Mouse (Mus musculus) lung, embryonic 15.5 days (tissue): ENCODE measurements around the gene Inhbe. TPM values are rescaled to one million over a fixed set of nuclear protein-coding genes. Genes with fewer than 3 reads are reported as not detected.
A peak's percentile ranks its signal among the peaks of the same experiment; 100 is the strongest.

ENCODE experiments used
- ATAC-seq: fragments of 200-750 bp; cut with Nextera tagmentation; 2 replicates; pipeline ENCODE4 v1.8.0; 2017; ENCODE audit warnings: moderate number of reproducible peaks, borderline replicate concordance; ENCODE audit not compliant: low FRiP score, low TSS enrichment; ENCODE audit errors: extremely low read depth
- H3K27ac ChIP-seq: fragments of 300-500 bp; sonication (generic); 2 replicates; pipeline ENCODE4 v1.5.1; 2015; ENCODE audit warnings: moderate library complexity, mild to moderate bottlenecking, inconsistent platforms
- H3K27me3 ChIP-seq: fragments of 300-500 bp; sonication (generic); 2 replicates; pipeline ENCODE4 v1.6.1; 2015; ENCODE audit warnings: inconsistent platforms
- H3K36me3 ChIP-seq: fragments of 300-500 bp; sonication (generic); 2 replicates; pipeline ENCODE4 v1.6.1; 2015; ENCODE audit warnings: inconsistent platforms
- H3K4me1 ChIP-seq: fragments of 300-500 bp; sonication (generic); 2 replicates; pipeline ENCODE4 v1.6.1; 2015; ENCODE audit warnings: inconsistent platforms
- H3K4me2 ChIP-seq: fragments of 300-500 bp; sonication (generic); 2 replicates; pipeline ENCODE4 v1.6.1; 2015; ENCODE audit warnings: inconsistent platforms, mild to moderate bottlenecking, moderate library complexity
- H3K4me3 ChIP-seq: fragments of 300-500 bp; sonication (generic); 2 replicates; pipeline ENCODE4 v1.5.1; 2015; ENCODE audit warnings: mild to moderate bottlenecking, inconsistent platforms
- H3K9ac ChIP-seq: fragments of 300-500 bp; sonication (generic); 2 replicates; pipeline ENCODE4 v1.6.1; 2015; ENCODE audit warnings: inconsistent platforms
- H3K9me3 ChIP-seq: fragments of 300-500 bp; sonication (generic); 2 replicates; pipeline ENCODE4 v1.6.1; 2016; ENCODE audit warnings: inconsistent platforms
- WGBS: fragments of 180-500 bp; shearing (Covaris S2); methylation state at CpG from one replicate; pipeline ENCODE4 v1.1.7; 2015; 5-methylcytosine and 5-hydroxymethylcytosine counted together
- polyA plus RNA-seq: library from polyadenylated mRNA; unstranded; fragments of >200 nt; fragmentation: Nextera tagmentation; extraction: Ambion mirVana; gene quantifications from 2 replicates; pipeline ENCODE4 v1.2.1, GENCODE M21; 2015

Gene Inhbe
- polyA plus RNA-seq, 1 experiment from 2014 or later: not detected

DNA sequence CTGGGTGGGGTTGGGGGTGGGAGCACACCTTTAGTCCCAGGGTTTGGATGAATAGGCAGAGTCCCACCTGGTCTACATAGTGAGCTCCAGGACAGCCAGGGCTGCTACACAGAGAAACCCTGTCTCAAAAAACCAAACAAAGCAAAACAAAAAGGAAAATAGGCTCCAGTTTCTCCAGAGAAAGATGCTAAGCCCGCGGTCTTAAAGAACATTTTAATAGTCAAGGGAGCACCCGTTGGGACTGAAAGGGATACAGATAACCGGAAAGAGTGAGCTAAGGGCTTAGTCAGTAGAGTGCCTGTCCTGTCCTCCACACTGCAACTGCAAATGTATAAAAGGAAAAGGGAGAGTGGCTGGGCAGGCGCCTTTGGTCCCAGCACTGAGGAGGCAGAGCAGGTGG is 12.9 kb upstream of the Inhbe start:
- no peak overlapping the region for H3K4me2 ChIP-seq
- 79% methylated on average over 5 of the region's 5 CpGs for WGBS

DNA sequence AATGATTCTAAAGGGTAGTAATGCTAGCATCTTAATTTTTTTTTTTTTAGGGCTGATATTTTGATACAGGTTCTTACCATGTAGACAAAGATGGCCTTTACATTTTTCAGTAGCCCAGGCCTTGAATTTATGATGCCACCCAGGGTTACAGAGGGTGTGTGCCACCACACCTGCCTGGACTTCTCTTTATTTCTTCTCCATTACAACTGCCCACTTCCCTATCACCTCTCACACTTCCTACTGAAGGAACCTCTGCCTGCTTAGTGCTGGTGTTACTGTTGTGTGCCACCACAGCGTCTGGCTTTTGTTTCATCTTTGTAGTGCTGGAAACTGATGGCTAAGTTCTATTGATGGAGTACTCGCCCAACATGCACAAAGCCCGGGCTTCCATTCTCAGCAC is 6.5 kb upstream of the Inhbe start:
- no peaks in the 10 kb centered on the region for H3K4me1 ChIP-seq
- H3K4me3 ChIP-seq: no peak overlapping the region
- ATAC-seq: no peak
- no peak overlapping the region for H3K9ac ChIP-seq
- no peak overlapping the region for H3K27ac ChIP-seq
- no peaks in the 10 kb centered on the region for H3K9me3 ChIP-seq
- no peaks in the 10 kb centered on the region for H3K27me3 ChIP-seq
- no peaks in the 10 kb centered on the region for H3K36me3 ChIP-seq
- WGBS: 82% methylated on average over 3 of the region's 3 CpGs
- H3K4me2 ChIP-seq: no peak overlapping the region

More for the DNA sequence above, 12.9 kb upstream of the Inhbe start:
- H3K27me3 ChIP-seq: no peaks in the 10 kb centered on the region
- no peaks in the 10 kb centered on the region for H3K4me1 ChIP-seq
- no peak for ATAC-seq
- no peak overlapping the region for H3K4me3 ChIP-seq
- H3K9ac ChIP-seq: no peak overlapping the region
- H3K27ac ChIP-seq: no peak overlapping the region
- H3K36me3 ChIP-seq: no peaks in the 10 kb centered on the region
- no peaks in the 10 kb centered on the region for H3K9me3 ChIP-seq

DNA sequence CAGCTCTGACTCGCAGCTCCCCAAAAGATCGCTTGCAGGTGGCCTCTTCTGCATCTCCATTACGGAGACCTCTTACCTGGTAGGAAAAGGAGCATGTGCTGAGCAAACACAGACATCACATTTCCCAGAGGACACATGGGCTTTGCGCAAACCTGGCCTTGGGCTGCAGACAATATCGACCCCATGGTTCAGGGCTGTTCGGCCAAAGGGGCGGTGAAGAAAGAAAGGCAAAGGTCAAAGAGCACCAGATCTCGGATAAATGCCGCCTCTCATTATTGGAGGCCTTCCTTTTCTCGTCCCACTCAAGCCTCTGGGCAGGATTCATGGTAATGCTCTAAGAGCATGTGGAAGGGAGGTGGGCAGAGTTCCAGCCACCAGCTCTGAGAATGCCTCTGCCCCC is 1.1 kb upstream of the Inhbe start:
- Histone ChIP-seq H3K4me3 (no peak overlapping the region), H3K27me3 (no peaks in the 10 kb centered on the region; the same call in 1 of the 2 replicates), H3K4me2 (no peak overlapping the region), H3K27ac (no peak overlapping the region), H3K4me1 (0 out of 2 replicates have a peak, but pooled peaks cover 2% of the 10 kb centered on the region), H3K36me3 (no peaks in the 10 kb centered on the region), H3K9ac (no peak overlapping the region), H3K9me3 (no peaks in the 10 kb centered on the region)
- no peak for ATAC-seq
- WGBS: 68% methylated on average over 10 of the region's 10 CpGs

DNA sequence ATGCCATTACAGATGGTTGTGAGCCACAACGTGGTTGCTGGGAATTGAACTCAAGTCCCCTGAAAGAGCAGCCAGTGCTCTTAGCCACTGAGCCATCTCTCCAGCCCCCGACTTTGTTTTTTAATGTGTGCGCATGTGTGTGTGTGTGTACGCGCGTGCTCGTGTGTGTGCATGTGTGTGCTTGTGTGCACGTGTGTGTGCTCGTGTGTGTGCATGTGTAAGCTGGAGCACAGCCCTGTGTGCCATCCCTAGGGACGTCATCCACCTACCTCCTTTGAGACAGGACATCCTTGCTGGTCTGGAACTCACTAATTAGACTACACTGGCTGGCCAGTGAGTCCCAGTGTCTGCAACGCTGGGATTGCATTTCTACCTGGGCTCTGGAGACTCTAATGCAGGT is 1.4 kb downstream of the Inhbe start:
- H3K9me3 ChIP-seq: no peaks in the 10 kb centered on the region
- 82% methylated on average over 11 of the region's 11 CpGs for whole genome bisulfite sequencing

DNA sequence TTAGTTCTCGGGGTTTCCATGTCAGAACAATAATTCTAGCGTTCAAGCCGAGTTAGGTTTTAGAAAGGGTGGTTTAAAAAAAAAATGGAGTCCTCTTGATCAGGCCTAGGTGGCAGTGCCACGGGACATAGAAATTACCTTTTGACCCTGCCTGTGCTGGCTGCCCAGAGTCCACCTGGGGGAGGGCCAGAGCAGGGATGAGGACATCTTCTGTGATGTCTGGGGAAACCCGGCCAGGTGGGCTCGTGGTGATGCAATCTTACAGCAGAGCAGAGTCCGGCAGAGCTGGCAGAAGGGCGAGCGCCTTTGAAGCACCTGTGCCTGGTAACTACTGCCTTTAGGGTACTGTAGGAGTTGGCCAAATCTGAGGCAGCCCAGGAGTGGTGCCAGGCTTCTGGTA is 2.0 kb downstream of the Inhbe start:
- H3K4me2 ChIP-seq: no peak overlapping the region
- no peaks in the 10 kb centered on the region for H3K36me3 ChIP-seq

More for the DNA sequence above, 1.4 kb downstream of the Inhbe start:
- no peak overlapping the region for H3K27ac ChIP-seq
- H3K27me3 ChIP-seq: no peaks in the 10 kb centered on the region; the same call in 1 of the 2 replicates
- no peaks in the 10 kb centered on the region for H3K36me3 ChIP-seq
- H3K9ac ChIP-seq: no peak overlapping the region
- no peak for ATAC-seq
- no peak overlapping the region for H3K4me3 ChIP-seq
- 0 out of 2 replicates have a peak, but pooled peaks cover 2% of the 10 kb centered on the region for H3K4me1 ChIP-seq
- no peak overlapping the region for H3K4me2 ChIP-seq

DNA sequence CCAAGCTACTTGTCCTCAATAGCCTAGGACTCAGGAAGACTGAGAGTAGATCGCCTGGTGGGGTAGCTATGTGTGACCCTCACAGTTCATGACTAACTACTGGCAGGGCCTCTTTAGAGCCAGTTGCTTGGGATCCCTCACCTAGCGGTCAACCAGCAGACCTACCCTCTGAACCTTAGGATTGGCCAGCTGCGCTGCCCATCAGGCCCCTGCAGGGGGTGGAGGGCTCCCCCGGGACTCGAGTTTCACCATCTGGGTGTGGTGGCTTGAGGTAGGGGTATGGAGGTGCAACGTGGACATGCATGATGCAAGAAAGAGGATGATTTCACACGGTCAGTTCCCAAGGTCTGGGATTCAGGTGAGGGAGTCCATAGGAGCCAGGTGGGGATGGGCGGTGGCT is 2.5 kb downstream of the Inhbe start:
- Histone ChIP-seq H3K36me3 (no peaks in the 10 kb centered on the region), H3K9ac (no peak overlapping the region; the same call in 1 of the 2 replicates), H3K9me3 (no peaks in the 10 kb centered on the region), H3K4me3 (no peak overlapping the region), H3K4me1 (0 out of 2 replicates have a peak, but pooled peaks cover 2% of the 10 kb centered on the region), H3K27ac (no peak overlapping the region), H3K27me3 (no peaks in the 10 kb centered on the region; the same call in 1 of the 2 replicates), H3K4me2 (no peak overlapping the region)
- ATAC-seq: no peak
- 61% methylated on average over 8 of the region's 8 CpGs for WGBS

More for the DNA sequence above, 2.0 kb downstream of the Inhbe start:
- Histone ChIP-seq H3K9ac (no peak overlapping the region; the same call in 1 of the 2 replicates), H3K27ac (no peak overlapping the region), H3K4me3 (no peak overlapping the region), H3K27me3 (no peaks in the 10 kb centered on the region; the same call in 1 of the 2 replicates), H3K4me1 (0 out of 2 replicates have a peak, but pooled peaks cover 2% of the 10 kb centered on the region), H3K9me3 (no peaks in the 10 kb centered on the region)
- 79% methylated on average over 9 of the region's 9 CpGs for WGBS
- no peak for ATAC-seq

DNA sequence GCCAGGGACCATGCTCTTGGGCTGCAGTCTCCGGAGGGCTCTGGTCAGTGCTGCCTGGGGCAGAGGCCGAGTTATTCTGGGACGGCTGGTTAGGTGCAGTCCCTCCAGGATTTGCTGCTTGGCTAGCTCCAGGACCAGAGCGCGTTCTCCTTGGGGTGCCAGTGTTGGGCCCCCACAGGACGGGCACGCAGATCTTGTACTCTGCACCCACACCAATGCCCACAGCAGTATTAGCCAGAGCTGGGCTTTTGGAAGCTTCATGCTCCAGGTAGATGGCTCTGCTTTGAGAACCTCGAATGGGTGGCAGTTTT is 3.0 kb downstream of the Inhbe start:
- Histone ChIP-seq H3K27ac (no peak overlapping the region), H3K4me1 (0 out of 2 replicates have a peak, but pooled peaks cover 2% of the 10 kb centered on the region), H3K4me3 (no peak overlapping the region), H3K9me3 (no peaks in the 10 kb centered on the region), H3K27me3 (no peaks in the 10 kb centered on the region; the same call in 1 of the 2 replicates), H3K4me2 (no peak overlapping the region), H3K36me3 (no peaks in the 10 kb centered on the region), H3K9ac (no peak overlapping the region)
- no peak for ATAC-seq
- 81% methylated on average over 8 of the region's 8 CpGs for WGBS

DNA sequence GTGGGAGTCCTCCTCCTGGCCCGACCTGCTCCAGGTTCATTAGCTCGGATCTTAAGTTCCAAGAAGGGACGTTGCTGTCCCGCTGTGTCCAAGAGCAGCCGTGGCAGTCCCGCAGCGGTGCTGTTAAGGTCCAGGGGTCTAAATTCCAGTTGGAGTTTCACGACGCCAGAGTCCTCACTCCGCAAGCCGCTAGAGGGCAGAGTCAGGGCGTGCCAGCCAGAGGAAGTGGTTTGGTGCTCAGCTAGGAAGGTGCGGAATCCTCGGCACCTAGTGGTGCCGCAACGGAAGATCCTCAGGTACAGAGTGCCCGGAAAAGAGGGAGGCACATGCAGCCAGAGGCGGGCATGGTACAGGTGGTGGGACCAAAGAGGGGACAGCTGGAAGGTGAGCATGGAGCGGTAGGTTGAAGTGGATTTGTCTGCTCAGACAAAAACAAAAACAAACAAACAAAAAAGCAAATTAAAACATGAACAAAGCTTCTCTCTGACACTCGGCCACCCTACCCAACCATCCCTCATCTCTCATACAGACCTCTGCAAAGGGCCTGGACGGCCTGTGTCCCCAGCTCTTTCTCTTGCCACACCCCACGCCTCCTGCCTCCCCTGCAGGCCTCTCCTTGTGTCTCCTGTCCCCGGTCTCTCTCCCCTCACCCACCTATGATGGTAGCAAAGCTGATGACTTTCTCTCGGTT is 3.5 kb downstream of the Inhbe start:
- peak; percentile 47; the same call in 1 of the 2 replicates for ATAC-seq
- 11% methylated on average over 24 of the region's 24 CpGs for WGBS
- H3K27me3 ChIP-seq: no peaks in the 10 kb centered on the region; the same call in 1 of the 2 replicates
- no peak overlapping the region; the same call in 1 of the 2 replicates for H3K4me3 ChIP-seq
- H3K9ac ChIP-seq: no peak overlapping the region
- H3K36me3 ChIP-seq: no peaks in the 10 kb centered on the region
- H3K4me2 ChIP-seq: peak overlapping the region; percentile 47
- H3K27ac ChIP-seq: no peak overlapping the region
- no peaks in the 10 kb centered on the region for H3K9me3 ChIP-seq
- 0 out of 2 replicates have a peak, but pooled peaks cover 2% of the 10 kb centered on the region for H3K4me1 ChIP-seq

DNA sequence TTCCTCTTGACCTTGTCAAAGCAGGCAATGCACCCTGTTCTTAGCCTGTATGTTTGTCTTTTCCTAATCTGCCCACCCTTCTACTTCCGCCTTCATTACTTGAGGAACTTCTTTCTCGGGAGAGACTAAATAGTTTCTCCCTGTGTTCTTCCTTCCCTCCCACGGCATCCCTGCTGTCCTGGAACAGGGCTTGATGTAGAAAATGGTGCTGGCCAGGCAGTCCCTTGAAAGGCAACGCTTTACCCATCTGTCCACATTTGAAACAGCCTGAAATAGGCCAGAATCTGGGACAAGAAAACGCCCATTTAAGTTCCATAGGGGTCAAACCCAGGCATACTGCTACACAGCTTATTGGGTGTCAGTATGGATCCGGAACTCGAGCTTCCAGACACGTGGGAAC is 4.4 kb downstream of the Inhbe start:
- Histone ChIP-seq H3K27ac (no peak overlapping the region), H3K4me2 (no peak overlapping the region), H3K4me3 (no peak overlapping the region), H3K4me1 (0 out of 2 replicates have a peak, but pooled peaks cover 2% of the 10 kb centered on the region), H3K9me3 (no peaks in the 10 kb centered on the region), H3K27me3 (no peaks in the 10 kb centered on the region; the same call in 1 of the 2 replicates), H3K9ac (no peak overlapping the region), H3K36me3 (no peaks in the 10 kb centered on the region)
- no peak for ATAC-seq
- WGBS: 61% methylated on average over 8 of the region's 8 CpGs

DNA sequence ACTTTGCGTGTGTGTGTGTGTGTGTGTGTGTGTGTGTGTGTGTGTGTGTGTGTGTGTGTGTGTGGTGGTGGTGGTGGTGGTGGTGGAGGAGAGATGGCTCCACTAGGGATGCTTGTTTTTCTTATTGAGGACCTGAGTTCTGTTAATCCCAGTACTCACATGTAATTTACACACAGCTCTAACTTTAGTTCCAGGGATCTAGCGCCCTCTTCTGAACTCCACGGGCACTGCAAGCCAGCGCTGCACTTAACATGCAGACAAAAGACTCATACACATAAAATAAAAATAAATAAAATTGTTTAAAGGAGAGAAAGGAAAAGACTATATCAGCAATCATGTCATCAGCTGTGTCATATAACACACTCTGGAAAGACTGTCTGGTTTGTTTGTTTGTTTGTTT is 5.3 kb downstream of the Inhbe start:
- no peak overlapping the region for H3K4me3 ChIP-seq
- H3K9ac ChIP-seq: no peak overlapping the region
- H3K27me3 ChIP-seq: no peaks in the 10 kb centered on the region; the same call in 1 of the 2 replicates
- H3K4me1 ChIP-seq: 0 out of 2 replicates have a peak, but pooled peaks cover 2% of the 10 kb centered on the region
- WGBS: 59% methylated on average over 4 of the region's 4 CpGs
- H3K4me2 ChIP-seq: no peak overlapping the region
- ATAC-seq: no peak
- H3K27ac ChIP-seq: no peak overlapping the region
- no peaks in the 10 kb centered on the region for H3K36me3 ChIP-seq
- H3K9me3 ChIP-seq: no peaks in the 10 kb centered on the region

DNA sequence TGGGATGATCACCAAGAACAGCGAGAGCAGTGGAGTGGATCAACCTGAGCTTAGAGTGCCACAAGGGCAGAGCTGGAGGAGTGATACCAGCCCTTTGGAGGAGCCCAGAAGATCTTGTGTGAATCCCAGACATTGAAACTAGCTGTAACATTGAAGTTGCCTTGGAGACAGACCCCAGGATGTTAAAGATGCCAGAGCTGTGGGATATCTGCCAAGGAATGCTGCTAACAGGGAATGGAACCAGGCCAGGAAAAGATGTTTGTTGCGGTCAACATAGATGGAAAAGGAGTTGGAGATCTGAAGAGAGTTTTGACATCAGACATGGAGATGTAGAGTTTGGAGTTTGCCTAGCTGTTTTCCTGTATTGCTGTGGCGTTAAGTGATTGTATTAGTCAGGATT is 8.0 kb downstream of the Inhbe start:
- no peak overlapping the region for H3K27ac ChIP-seq
- no peak for ATAC-seq
- H3K4me1 ChIP-seq: peaks cover 12% of the 10 kb centered on the region; the same call in 1 of the 2 replicates
- H3K4me3 ChIP-seq: no peak overlapping the region
- no peak overlapping the region for H3K4me2 ChIP-seq
- H3K27me3 ChIP-seq: peaks cover 6% of the 10 kb centered on the region; the same call in 1 of the 2 replicates
- no peaks in the 10 kb centered on the region for H3K36me3 ChIP-seq
- WGBS: 63% methylated on average over 3 of the region's 3 CpGs
- no peaks in the 10 kb centered on the region for H3K9me3 ChIP-seq
- H3K9ac ChIP-seq: no peak overlapping the region

DNA sequence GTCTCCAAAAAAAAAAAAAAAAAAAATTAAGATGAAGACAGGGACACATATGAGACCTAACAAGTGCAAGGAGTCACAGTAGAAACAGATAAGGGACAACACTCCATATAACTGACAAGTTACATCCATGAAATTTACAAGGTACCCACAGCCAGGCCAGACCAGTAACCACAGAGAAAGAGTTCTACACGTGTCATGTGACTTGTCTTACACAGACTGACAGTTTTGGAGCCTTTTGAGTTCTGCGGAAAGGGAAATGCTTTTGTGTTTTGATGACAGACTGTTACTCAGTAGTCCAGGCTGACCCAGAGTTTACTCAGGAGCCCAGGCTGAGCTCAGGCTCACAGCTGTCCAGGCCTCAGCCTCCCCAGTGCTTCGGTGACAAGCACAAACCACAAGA is 11.2 kb downstream of the Inhbe start:
- H3K4me1 ChIP-seq: peaks cover 26% of the 10 kb centered on the region
- 63% methylated on average over 3 of the region's 3 CpGs for WGBS

More for the DNA sequence above, 11.2 kb downstream of the Inhbe start:
- H3K36me3 ChIP-seq: no peaks in the 10 kb centered on the region
- no peak overlapping the region for H3K9ac ChIP-seq
- H3K4me3 ChIP-seq: no peak overlapping the region
- peaks cover 17% of the 10 kb centered on the region for H3K27me3 ChIP-seq
- no peak for ATAC-seq
- H3K4me2 ChIP-seq: no peak overlapping the region
- no peak overlapping the region for H3K27ac ChIP-seq
- H3K9me3 ChIP-seq: no peaks in the 10 kb centered on the region
